Mouse (Mus musculus): ENCODE data around the gene Slc39a11.

Slc39a11 gene
- long read RNA-seq, experiment 1, transcript Slc39a11-202 (10 exons, 2,664 nt), result major isoform, 12 of 27 reads
- long read RNA-seq, experiment 1, partial matches to known transcripts, result 4 of 27 reads
- long read RNA-seq, experiment 1, other reads (novel, unspliced or antisense), result 10 of 27 reads
- long read RNA-seq, experiment 2, partial matches to known transcripts, result 0 of 12 reads
- long read RNA-seq, experiment 2, other reads (novel, unspliced or antisense), result 7 of 12 reads

- intact Hi-C loops (cut with DNase I), result loop anchor here (5.0 kb wide), 2 partner anchors 33 to 163 kb away; partner anchors contain the start of genes D11Wsu47e and Fam104a
These were observed at the start of gene Slc39a11 for GRCm38 (mm10) chr11:113649353-113650210. TSS of gene Slc39a11 (minus strand) at chr11:113650079.

DNA sequence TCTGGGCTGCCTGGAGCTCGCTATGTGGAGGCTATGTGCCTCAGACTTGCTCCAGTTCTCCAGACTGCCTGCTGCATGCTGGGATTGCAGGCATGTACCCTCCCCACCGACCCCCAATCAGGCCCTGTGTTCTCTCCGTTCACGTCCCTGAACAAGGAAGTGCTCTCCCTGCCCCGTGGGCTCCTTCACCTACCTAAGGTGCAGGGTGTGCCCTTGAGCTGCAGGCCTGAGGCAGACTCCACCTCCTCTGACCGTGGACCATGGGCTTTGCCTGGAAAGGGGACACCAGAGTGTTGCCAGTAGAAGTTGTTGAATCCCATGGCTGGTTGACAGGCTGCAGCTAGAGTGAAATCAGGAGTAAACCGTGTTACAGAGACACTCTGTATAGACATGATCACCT lies 49.8 kb upstream of the Slc39a11 start:
- intact Hi-C loops (cut with DNase I), result no loop called here

- intact Hi-C loops (cut with DNase I), result no loop called here
These were observed 48.2 kb upstream of the Slc39a11 start for GRCm38 (mm10) chr11:113698013-113698545.

GRCm38 (mm10) chr11:113697571-113697970 lies 47.7 kb upstream of the Slc39a11 start:
- intact Hi-C loops (cut with DNase I), result no loop called here

- intact Hi-C loops (cut with DNase I), result no loop called here
These were observed 42.0 kb upstream of the Slc39a11 start for GRCm38 (mm10) chr11:113691851-113692250.

- intact Hi-C loops (cut with DNase I), result no loop called here
These were observed 41.4 kb upstream of the Slc39a11 start for GRCm38 (mm10) chr11:113691318-113691717.

DNA sequence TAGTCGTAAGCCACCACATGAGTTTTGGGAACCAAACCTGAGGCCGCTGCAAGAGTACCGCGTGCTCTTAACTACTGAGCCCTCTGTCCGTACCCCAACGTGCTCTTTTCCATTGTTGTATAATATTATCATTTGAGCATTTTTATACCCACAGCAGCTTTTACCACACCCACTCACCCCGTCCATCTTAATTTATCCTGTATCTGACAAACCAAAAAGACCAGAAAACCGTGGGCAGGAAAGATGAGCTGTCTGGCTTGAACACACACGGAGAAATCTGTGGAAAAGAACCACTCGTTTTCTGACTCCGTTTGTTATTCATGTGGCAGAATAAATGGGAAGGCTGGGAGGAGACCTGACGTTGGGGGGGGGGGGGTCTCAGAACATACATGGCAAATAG lies 40.6 kb upstream of the Slc39a11 start:
- intact Hi-C loops (cut with DNase I), result no loop called here

GRCm38 (mm10) chr11:113687031-113687430 lies 37.2 kb upstream of the Slc39a11 start:
- intact Hi-C loops (cut with DNase I), result no loop called here

- intact Hi-C loops (cut with DNase I), result loop anchor here (5.0 kb wide), 1 partner anchor 38 kb away; the partner anchor contains the start of gene Cog1
These were observed 35.0 kb upstream of the Slc39a11 start for GRCm38 (mm10) chr11:113684707-113685426.

GRCm38 (mm10) chr11:113683957-113684706 lies 34.3 kb upstream of the Slc39a11 start, which contains the start of the genes Fam104a and D11Wsu47e:
TSS of gene Fam104a (minus strand) at chr11:113684155.
TSS of gene D11Wsu47e (plus strand) at chr11:113684412.
- intact Hi-C loops (cut with DNase I), result loop anchor here (5.0 kb wide), 1 partner anchor 37 kb away; the partner anchor contains the start of gene Cog1

DNA sequence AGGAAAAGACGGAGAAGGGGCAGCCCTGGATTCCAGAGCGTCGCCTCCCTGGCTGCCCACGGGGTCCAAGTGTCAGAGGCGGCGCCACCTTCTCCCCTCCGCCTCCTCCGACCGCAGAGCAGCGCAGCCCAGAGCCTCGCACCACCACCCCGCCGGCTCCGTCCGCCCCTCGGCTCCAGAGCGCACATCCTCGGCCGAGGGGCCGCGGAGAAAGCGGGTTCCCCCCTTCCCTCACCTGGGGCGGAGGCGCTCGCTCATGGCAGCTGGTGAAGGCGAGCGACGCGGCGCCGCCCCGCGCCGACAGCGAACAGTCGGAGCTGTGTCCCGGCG lies 33.7 kb upstream of the Slc39a11 start:
- intact Hi-C loops (cut with DNase I), result loop anchor here (5.0 kb wide), 1 partner anchor 36 kb away; the partner anchor contains the start of gene Cog1

DNA sequence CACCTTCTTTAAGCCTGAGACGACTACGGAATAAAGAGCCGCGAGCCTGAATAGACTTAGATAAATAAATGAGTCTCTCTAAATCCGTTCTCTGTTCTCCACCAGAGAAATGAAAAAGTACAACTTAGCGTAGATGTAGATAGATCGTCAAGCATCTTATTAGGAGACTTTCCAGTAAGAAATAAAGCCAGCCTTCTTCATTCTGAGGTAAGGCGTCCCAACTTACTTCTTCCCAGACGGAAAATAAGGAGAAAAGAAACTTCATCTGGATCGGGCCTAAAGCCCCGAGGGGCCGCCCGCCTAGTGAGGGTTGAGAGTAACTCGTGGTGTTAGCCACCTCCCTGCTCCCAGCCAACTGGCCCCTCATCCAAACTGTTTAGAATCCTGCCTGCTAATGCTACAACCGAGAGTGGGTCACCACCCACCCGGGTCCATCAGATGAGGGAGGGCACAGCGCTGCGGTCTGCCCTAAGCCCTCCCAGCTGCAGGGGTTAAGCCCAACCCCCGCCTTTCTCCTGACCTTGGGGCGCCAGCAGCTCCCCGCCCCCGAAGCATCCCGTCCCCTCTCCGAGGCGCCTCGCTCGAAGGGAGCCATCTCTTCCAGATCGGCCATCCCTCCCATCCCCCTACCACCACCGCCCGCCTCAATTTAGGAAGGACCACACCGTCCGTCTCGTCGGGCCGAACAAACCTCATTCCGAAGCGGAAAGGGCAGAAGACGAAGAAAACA lies 33.2 kb upstream of the Slc39a11 start:
- intact Hi-C loops (cut with DNase I), result loop anchor here (5.0 kb wide), 1 partner anchor 36 kb away; the partner anchor contains the start of gene Cog1

GRCm38 (mm10) chr11:113681979-113682378 lies 32.1 kb upstream of the Slc39a11 start:
- intact Hi-C loops (cut with DNase I), result loop anchor here (5.0 kb wide), 1 partner anchor 35 kb away; the partner anchor contains the start of gene Cog1

- intact Hi-C loops (cut with DNase I), result loop anchor here (5.0 kb wide), 1 partner anchor 34 kb away; the partner anchor contains the start of gene Cog1
These were observed 31.1 kb upstream of the Slc39a11 start for GRCm38 (mm10) chr11:113680954-113681353.

DNA sequence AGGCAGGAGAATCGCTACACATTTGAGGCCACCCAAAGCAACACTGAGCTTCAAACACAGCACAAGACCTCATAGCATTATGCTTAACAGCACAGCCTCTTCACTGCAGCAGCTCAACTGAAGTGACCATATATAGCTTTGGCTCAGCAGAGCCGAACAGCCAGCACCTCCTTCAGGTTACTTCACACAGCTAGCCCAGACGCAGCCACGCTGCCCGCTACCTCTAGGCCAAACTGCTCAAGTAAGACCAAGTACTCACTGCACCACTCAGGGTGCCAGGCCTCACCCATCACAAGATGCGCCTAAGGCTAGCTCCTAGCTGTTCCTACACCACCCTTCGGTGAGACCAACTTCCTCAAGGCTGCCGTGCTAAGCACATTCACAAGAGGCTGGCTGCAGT lies 28.5 kb upstream of the Slc39a11 start:
- intact Hi-C loops (cut with DNase I), result no loop called here

DNA sequence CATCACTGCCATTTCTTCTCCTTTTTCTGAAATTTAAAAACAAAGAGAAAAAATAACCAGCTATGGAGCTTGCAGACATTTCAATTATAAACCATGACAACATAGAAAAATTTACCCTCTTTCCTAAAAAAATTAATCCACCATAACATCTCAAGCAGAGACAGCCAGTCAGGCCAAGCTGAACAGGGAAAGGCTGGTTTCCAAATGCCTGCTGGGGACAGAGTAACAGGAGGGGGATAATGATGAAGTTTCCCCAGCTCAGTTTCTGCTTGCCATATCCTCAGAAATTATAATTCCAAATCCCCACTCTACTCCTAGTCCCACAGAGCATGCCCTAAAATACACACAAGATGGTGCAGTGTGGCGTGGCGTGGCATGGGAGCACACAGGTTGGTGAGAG lies 27.5 kb upstream of the Slc39a11 start:
- intact Hi-C loops (cut with DNase I), result no loop called here

DNA sequence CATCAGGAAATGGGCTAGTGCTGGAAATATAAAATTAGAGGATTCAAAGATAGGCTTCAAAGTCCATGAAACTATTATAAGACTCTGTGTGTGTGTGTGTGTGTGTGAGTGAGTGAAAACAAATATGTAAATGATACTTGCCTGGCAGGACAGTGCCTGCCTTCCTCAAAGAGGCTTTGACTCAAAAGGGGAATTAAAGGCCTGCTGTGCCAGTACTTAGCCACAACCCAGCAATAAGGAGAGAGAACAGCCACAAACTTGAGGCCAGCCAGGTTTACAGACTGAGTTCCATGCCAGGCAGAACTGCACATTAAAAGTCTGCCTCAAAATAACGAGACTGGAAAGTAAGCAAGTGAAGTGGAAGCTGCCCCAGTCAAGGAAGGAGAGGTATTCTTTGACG lies 27.0 kb upstream of the Slc39a11 start:
- intact Hi-C loops (cut with DNase I), result no loop called here

DNA sequence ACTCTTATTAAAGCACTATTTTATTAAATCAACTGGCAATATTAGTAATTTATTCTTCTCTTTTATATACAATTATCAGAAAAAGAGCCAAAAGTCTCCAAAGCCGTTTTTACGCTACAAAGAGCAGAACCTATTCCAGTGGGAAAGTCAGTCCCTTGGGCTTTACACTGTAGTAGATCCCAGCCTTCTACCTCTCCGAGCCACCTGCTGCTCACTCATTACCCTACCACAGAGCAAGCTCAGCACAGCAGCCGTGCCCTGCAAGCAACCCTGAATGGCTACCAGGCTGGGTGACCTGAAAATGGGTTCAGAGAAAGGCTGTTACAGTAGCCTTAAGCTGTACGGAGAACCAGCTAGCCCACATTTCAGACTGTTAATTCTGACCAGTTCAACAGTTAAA lies 24.7 kb upstream of the Slc39a11 start:
- intact Hi-C loops (cut with DNase I), result no loop called here

DNA sequence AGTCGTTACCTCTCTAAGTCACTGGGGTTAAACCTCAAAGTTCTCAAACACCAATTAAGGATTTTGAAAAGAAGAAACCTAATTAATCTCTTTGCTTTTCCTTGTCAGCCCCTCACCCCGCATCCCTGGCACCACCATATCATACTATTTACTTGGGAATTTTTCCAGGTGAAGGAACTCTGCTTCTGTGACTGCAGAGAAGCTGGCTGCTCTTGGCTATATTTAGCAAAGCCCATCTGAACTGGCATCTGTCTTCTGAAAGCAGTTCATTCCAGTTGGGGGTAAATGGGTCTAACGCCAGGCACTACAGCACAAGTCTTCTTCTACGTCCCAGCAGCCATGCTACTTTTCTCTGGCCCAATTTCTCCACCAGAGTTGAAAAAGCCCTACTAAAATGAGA lies 23.7 kb upstream of the Slc39a11 start:
- intact Hi-C loops (cut with DNase I), result no loop called here

DNA sequence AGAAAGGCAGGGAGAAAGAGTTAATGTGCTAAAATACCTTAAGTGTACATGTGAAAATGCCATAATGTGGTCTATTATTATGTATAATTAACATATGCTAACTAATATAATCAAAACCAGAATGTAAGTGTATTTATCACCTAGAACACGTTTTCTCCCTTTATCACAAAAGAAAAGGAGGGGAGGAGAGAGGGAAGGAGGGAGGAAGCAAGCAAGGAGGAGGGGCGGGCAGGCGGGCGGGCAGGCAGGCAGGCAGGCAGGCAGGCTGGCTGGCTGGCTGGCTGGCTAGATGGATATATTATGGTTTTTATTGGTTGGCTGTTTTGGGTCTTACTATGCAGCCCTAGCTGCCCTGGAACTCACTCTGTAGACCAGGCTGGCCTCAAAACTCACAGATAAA lies 19.8 kb upstream of the Slc39a11 start:
- intact Hi-C loops (cut with DNase I), result no loop called here

Measured in adrenal gland (tissue).